ENCODE assay signal across 17 mouse cellular contexts in genomic region chr14:77377439-77377838, GRCm38 (mm10).
DNase-seq lines count a peak whose midpoint lies in the region; ATAC-seq and TF ChIP-seq lines count a peak whose summit lies in the region.
"Had no signal": no experiment of that assay in that cellular context is flagged by ENCODE, and none has a peak within 500 bp of the region (broad histone marks: within the 10 kb centered on the region; RNA-seq: fewer than 3 reads in every experiment).

No protein-coding gene starts in this region.

- WGBS in forebrain, embryonic 14.5 days = 9% methylated on average over 3 of the region's 3 CpGs
- 32% methylated on average over 3 of the region's 3 CpGs for WGBS in hindbrain, postnatal 0 days
- WGBS in midbrain, embryonic 16.5 days = 28% methylated on average over 3 of the region's 3 CpGs
- WGBS in intestine, postnatal 0 days = 87% methylated on average over 3 of the region's 3 CpGs

- no peak overlapping the region for H3K4me3 ChIP-seq in forebrain, embryonic 14.5 days (ENCODE audit: low read depth, low read length)
- no peak overlapping the region for H3K4me3 ChIP-seq in hindbrain, postnatal 0 days (ENCODE audit: low read length)
- no peak overlapping the region for H3K4me3 ChIP-seq in midbrain, embryonic 16.5 days (ENCODE audit: low read depth, low read length)
- no peak overlapping the region for H3K4me3 ChIP-seq in intestine, postnatal 0 days (ENCODE audit: low read depth, low read length)
- H3K4me3 ChIP-seq: embryonic facial prominence, embryonic 15.5 days; liver, embryonic 15.5 days had no signal

- peak overlapping the region; percentile 16; the same call in 1 of the 2 replicates for H3K27ac ChIP-seq in forebrain, embryonic 14.5 days (ENCODE audit: low read depth, low read length)
- H3K27ac ChIP-seq in hindbrain, postnatal 0 days = no peak overlapping the region
- H3K27ac ChIP-seq in midbrain, embryonic 16.5 days (ENCODE audit: low read length) = peak overlapping the region; percentile 33
- no peak overlapping the region for H3K27ac ChIP-seq in intestine, postnatal 0 days (ENCODE audit: low read depth, low read length)
- H3K27ac ChIP-seq: embryonic facial prominence, embryonic 15.5 days; kidney, postnatal 0 days; liver, embryonic 15.5 days had no signal

- ATAC-seq in forebrain, embryonic 14.5 days = peak; percentile 74
- no peak for ATAC-seq in hindbrain, postnatal 0 days
- ATAC-seq in midbrain, embryonic 16.5 days = no peak
- no peak for ATAC-seq in intestine, postnatal 0 days
- ATAC-seq: activated CD4-positive, CD25-positive, alpha-beta regulatory T cell, adult 4 months; lung, postnatal 0 days; Patski had no signal

- H3K27me3 ChIP-seq in forebrain, embryonic 14.5 days (replicated peaks; ENCODE audit: control insufficient read depth, insufficient read depth, low read length) = no peaks in the 10 kb centered on the region
- H3K27me3 ChIP-seq in hindbrain, postnatal 0 days (ENCODE audit: insufficient read depth, low read length) = no peaks in the 10 kb centered on the region
- no peaks in the 10 kb centered on the region for H3K27me3 ChIP-seq in midbrain, embryonic 16.5 days (ENCODE audit: control insufficient read depth, insufficient read depth, low read depth, low read length)
- H3K27me3 ChIP-seq in intestine, postnatal 0 days (replicated peaks; ENCODE audit: control insufficient read depth, insufficient read depth, low read length) = no peaks in the 10 kb centered on the region
- H3K27me3 ChIP-seq: embryonic facial prominence, embryonic 15.5 days; liver, embryonic 15.5 days; Patski had no signal

- H3K36me3 ChIP-seq in forebrain, embryonic 14.5 days (ENCODE audit: control insufficient read depth, insufficient read depth, low read length) = 0 out of 2 replicates have a peak, but pooled peaks cover 2% of the 10 kb centered on the region
- H3K36me3 ChIP-seq in hindbrain, postnatal 0 days (ENCODE audit: insufficient read depth, low read length) = no peaks in the 10 kb centered on the region
- no peaks in the 10 kb centered on the region for H3K36me3 ChIP-seq in midbrain, embryonic 16.5 days (ENCODE audit: control insufficient read depth, insufficient read depth, low read length)
- no peaks in the 10 kb centered on the region for H3K36me3 ChIP-seq in intestine, postnatal 0 days (ENCODE audit: control insufficient read depth, insufficient read depth)
- H3K36me3 ChIP-seq: embryonic facial prominence, embryonic 15.5 days; liver, embryonic 15.5 days had no signal

- peaks cover 10% of the 10 kb centered on the region for H3K4me1 ChIP-seq in forebrain, embryonic 14.5 days (ENCODE audit: control insufficient read depth, insufficient read depth, low read length)
- peaks cover 17% of the 10 kb centered on the region for H3K4me1 ChIP-seq in hindbrain, postnatal 0 days (ENCODE audit: insufficient read depth, low read length)
- peaks cover 19% of the 10 kb centered on the region for H3K4me1 ChIP-seq in midbrain, embryonic 16.5 days (ENCODE audit: control insufficient read depth, insufficient read depth, low read length)
- no peaks in the 10 kb centered on the region for H3K4me1 ChIP-seq in intestine, postnatal 0 days (replicated peaks; ENCODE audit: control insufficient read depth, insufficient read depth, low read length)
- H3K4me1 ChIP-seq: liver, embryonic 15.5 days had no signal

- H3K4me2 ChIP-seq in forebrain, embryonic 14.5 days (ENCODE audit: low read length) = peak overlapping the region; percentile 18; the same call in 1 of the 2 replicates
- 0 out of 2 replicates have a peak overlapping the region, but pooled peaks have one; percentile 21 for H3K4me2 ChIP-seq in hindbrain, postnatal 0 days (ENCODE audit: low read depth, low read length)
- H3K4me2 ChIP-seq in midbrain, embryonic 16.5 days (ENCODE audit: low read length) = peak overlapping the region; percentile 17; the same call in 1 of the 2 replicates
- no peak overlapping the region for H3K4me2 ChIP-seq in intestine, postnatal 0 days (replicated peaks; ENCODE audit: low read depth)
- H3K4me2 ChIP-seq: embryonic facial prominence, embryonic 15.5 days; heart, embryonic 11.5 days; liver, embryonic 15.5 days had no signal

- no peaks in the 10 kb centered on the region for H3K9me3 ChIP-seq in forebrain, embryonic 14.5 days (replicated peaks; ENCODE audit: control insufficient read depth, low read length)
- no peaks in the 10 kb centered on the region for H3K9me3 ChIP-seq in hindbrain, postnatal 0 days (ENCODE audit: low read length)
- no peaks in the 10 kb centered on the region for H3K9me3 ChIP-seq in midbrain, embryonic 16.5 days (replicated peaks; ENCODE audit: control insufficient read depth, low read length, poor library complexity, severe bottlenecking)
- no peaks in the 10 kb centered on the region for H3K9me3 ChIP-seq in intestine, postnatal 0 days (ENCODE audit: control insufficient read depth)
- H3K9me3 ChIP-seq: embryonic facial prominence, embryonic 15.5 days; liver, embryonic 15.5 days had no signal

- H3K9ac ChIP-seq in forebrain, embryonic 14.5 days (ENCODE audit: low read length) = no peak overlapping the region
- H3K9ac ChIP-seq in hindbrain, postnatal 0 days (replicated peaks; ENCODE audit: low read length) = no peak overlapping the region
- H3K9ac ChIP-seq in midbrain, embryonic 16.5 days (ENCODE audit: low read depth, low read length) = no peak overlapping the region
- H3K9ac ChIP-seq in intestine, postnatal 0 days (ENCODE audit: low read depth, low read length) = no peak overlapping the region
- H3K9ac ChIP-seq: embryonic facial prominence, embryonic 15.5 days; liver, embryonic 15.5 days had no signal

- TF ChIP-seq CTCF in hindbrain, postnatal 0 days (IDR thresholded peaks at IDR 0.05; ENCODE audit: low read depth) = no peak
- no peak for TF ChIP-seq CTCF in intestine, postnatal 0 days (IDR thresholded peaks at IDR 0.05; ENCODE audit: low read depth)

- no peak for DNase-seq in forebrain, embryonic 14.5 days (ENCODE audit: low spot score)
- DNase-seq in forelimb bud, embryonic 11.5 days (ENCODE audit: low read depth, low spot score) = peak; percentile 29
- no peak for DNase-seq in hindbrain, postnatal 0 days (ENCODE audit: low spot score)
- DNase-seq in cerebellum, adult 9-11 months = no peak
- no peak for DNase-seq in kidney, postnatal 25 days
- DNase-seq: cerebellum, postnatal 14 days; gastrocnemius, postnatal 14 days; heart, postnatal 14 days had no signal

Comparison
In these comparisons a context has a peak if more than half of its experiments do, and no peak if none do; other contexts are left out.
1. H3K27ac ChIP-seq: peak in forebrain, embryonic 14.5 days (single experiment) and midbrain, embryonic 16.5 days (single experiment); none in hindbrain, postnatal 0 days (single experiment) and intestine, postnatal 0 days (single experiment).